Mouse (Mus musculus) brain, embryonic 14.5 days (tissue): ENCODE measurements around the gene Cd2ap.

Source experiments
- CTCF ChIP-seq: fragments of 200-500 bp; IDR thresholded peaks from 2 replicates; pipeline ENCODE4 v1.5.1; 2012; ENCODE audit warnings: inconsistent platforms, mild to moderate bottlenecking, moderate library complexity, borderline replicate concordance; ENCODE audit not compliant: insufficient read depth, insufficient read length; ENCODE audit errors: extremely low read depth
- POLR2A ChIP-seq: fragments of 200-500 bp; IDR thresholded peaks from 2 replicates; pipeline ENCODE4 v1.6.1; 2012; ENCODE audit warnings: mild to moderate bottlenecking, inconsistent platforms, borderline replicate concordance; ENCODE audit not compliant: poor library complexity, insufficient read depth, insufficient read length, severe bottlenecking; ENCODE audit errors: extremely low read depth

DNA sequence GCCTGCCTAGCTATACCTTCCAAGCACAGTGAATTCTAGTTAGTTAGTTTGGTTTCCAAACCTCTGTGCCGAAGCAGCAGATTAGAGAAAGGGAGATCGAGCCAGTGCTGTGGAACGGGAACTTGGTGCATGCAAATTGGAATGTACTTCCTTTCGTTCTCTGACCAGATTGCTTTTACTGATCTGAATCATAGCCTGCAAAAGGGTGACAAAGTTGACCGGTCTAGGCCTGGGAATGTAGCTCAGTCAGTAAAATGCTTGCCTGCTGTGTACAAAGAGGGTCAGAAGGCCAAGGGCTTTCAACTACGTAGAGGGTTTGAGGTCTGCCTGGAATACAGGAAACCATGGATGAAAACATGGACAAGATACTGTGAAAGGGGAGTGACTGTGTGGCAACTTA is 35.7 kb upstream of the Cd2ap start:
- TF ChIP-seq CTCF (no peak), POLR2A (no peak)
